Mouse (Mus musculus): ENCODE data around the gene Pik3r6.

DNA sequence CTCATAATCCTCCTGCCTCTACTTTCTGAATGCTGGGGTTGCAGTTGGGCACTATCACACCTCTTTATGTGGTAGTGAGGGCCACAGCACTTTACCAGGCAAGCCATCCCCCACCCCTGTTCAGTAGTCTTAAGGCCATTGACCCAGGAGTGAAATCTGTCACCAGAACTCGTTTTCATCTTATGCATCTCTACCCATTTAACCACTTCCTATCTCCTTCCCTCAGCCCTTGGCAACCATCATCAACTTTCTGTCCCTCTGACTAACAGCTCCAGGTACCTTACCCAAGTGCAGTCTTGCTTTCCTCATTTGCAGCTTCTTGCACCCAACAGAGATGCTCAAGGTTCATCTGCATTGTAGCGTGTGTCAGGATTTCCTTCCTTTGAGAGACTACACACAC lies 37.7 kb upstream of the Pik3r6 start:
- TF ChIP-seq ZC3H11A (IDR thresholded peaks at IDR 0.05; ENCODE audit: low read depth, low read length) (no peak), MAX (IDR thresholded peaks at IDR 0.05; ENCODE audit: low read length) (no peak), E2F4 (IDR thresholded peaks at IDR 0.05; ENCODE audit: borderline replicate concordance, low read depth, low read length) (no peak)
